Mouse (Mus musculus) limb, embryonic 12.5 days (tissue): ENCODE results near the gene Nme4. TPM values are rescaled to one million over a fixed set of nuclear protein-coding genes. Genes with fewer than 3 reads are reported as not detected.

Experiments
- ATAC-seq: fragments of 200-750 bp; cut with Nextera tagmentation; 2 replicates; pipeline ENCODE4 v1.8.0; 2017; ENCODE audit warnings: low read depth, moderate TSS enrichment; ENCODE audit not compliant: insufficient number of reproducible peaks, insufficient read depth, low FRiP score, low TSS enrichment
- H3K27ac ChIP-seq: fragments of 300-500 bp; sonication (generic); 2 replicates; pipeline ENCODE4 v1.5.1; 2016; ENCODE audit warnings: mild to moderate bottlenecking, moderate library complexity
- H3K27me3 ChIP-seq: fragments of 300-500 bp; sonication (generic); 2 replicates; pipeline ENCODE4 v1.6.1; 2016; ENCODE audit warnings: mild to moderate bottlenecking, moderate library complexity
- H3K36me3 ChIP-seq: fragments of 300-500 bp; sonication (generic); 2 replicates; pipeline ENCODE4 v1.6.1; 2016; ENCODE audit warnings: mild to moderate bottlenecking, moderate library complexity
- H3K4me1 ChIP-seq: fragments of 300-500 bp; sonication (generic); replicated peaks from 2 replicates; pipeline ENCODE4 v1.6.1; 2016
- H3K4me2 ChIP-seq: fragments of 300-500 bp; sonication (generic); 2 replicates; pipeline ENCODE4 v1.6.1; 2016; ENCODE audit warnings: mild to moderate bottlenecking, moderate library complexity
- H3K4me3 ChIP-seq: fragments of 300-500 bp; sonication (generic); replicated peaks from 2 replicates; pipeline ENCODE4 v1.5.1; 2016; ENCODE audit warnings: mild to moderate bottlenecking
- H3K9ac ChIP-seq: fragments of 300-500 bp; sonication (generic); replicated peaks from 2 replicates; pipeline ENCODE4 v1.6.1; 2016; ENCODE audit warnings: mild to moderate bottlenecking, moderate library complexity
- H3K9me3 ChIP-seq: fragments of 300-500 bp; sonication (generic); 2 replicates; pipeline ENCODE4 v1.6.1; 2016; ENCODE audit warnings: mild to moderate bottlenecking, moderate library complexity
- WGBS: fragments of 180-500 bp; shearing (Covaris S2); methylation state at CpG from one replicate; pipeline ENCODE4 v1.1.7; 2016; 5-methylcytosine and 5-hydroxymethylcytosine counted together
- polyA plus RNA-seq: library from polyadenylated mRNA; unstranded; fragments of >200 nt; fragmentation: Nextera tagmentation; extraction: Ambion mirVana; gene quantifications from 2 replicates; pipeline ENCODE4 v1.2.1, GENCODE M21; 2016

The Nme4 gene
- polyA plus RNA-seq, 1 experiment from 2014 or later: 132 TPM

GRCm38 (mm10) chr17:26057787-26058567, 37.4 kb downstream of the Nme4 start:
- Histone ChIP-seq H3K9me3 (no peaks in the 10 kb centered on the region), H3K4me3 (no peak overlapping the region), H3K9ac (no peak overlapping the region), H3K27ac (no peak overlapping the region), H3K4me1 (peaks cover 31% of the 10 kb centered on the region), H3K27me3 (peaks cover 7% of the 10 kb centered on the region; the same call in 1 of the 2 replicates), H3K36me3 (peaks cover 40% of the 10 kb centered on the region), H3K4me2 (no peak overlapping the region)
- no peak for ATAC-seq
- WGBS: 86% methylated on average over 9 of the region's 9 CpGs

GRCm38 (mm10) chr17:26057278-26057677, 38.1 kb downstream of the Nme4 start:
- no peak for ATAC-seq
- peaks cover 31% of the 10 kb centered on the region for H3K4me1 ChIP-seq
- no peak overlapping the region for H3K4me3 ChIP-seq
- WGBS: 93% methylated on average over 8 of the region's 8 CpGs
- no peak overlapping the region for H3K9ac ChIP-seq
- H3K4me2 ChIP-seq: no peak overlapping the region
- H3K27me3 ChIP-seq: peaks cover 7% of the 10 kb centered on the region; the same call in 1 of the 2 replicates
- H3K27ac ChIP-seq: no peak overlapping the region
- H3K36me3 ChIP-seq: peaks cover 39% of the 10 kb centered on the region
- no peaks in the 10 kb centered on the region for H3K9me3 ChIP-seq

GRCm38 (mm10) chr17:26055164-26055563, 40.2 kb downstream of the Nme4 start:
- H3K9ac ChIP-seq: no peak overlapping the region

GRCm38 (mm10) chr17:26054133-26054845, 41.1 kb downstream of the Nme4 start:
- ATAC-seq: peak; percentile 75; the same call in 1 of the 2 replicates
- Histone ChIP-seq H3K36me3 (peaks cover 41% of the 10 kb centered on the region), H3K27ac (peak overlapping the region; percentile 66; the same call in 1 of the 2 replicates), H3K27me3 (peaks cover 7% of the 10 kb centered on the region; the same call in 1 of the 2 replicates), H3K4me2 (0 out of 2 replicates have a peak overlapping the region, but pooled peaks have one; percentile 8), H3K9ac (no peak overlapping the region), H3K4me3 (no peak overlapping the region), H3K4me1 (peaks cover 26% of the 10 kb centered on the region), H3K9me3 (no peaks in the 10 kb centered on the region)
- 33% methylated on average over 17 of the region's 17 CpGs for WGBS

More at GRCm38 (mm10) chr17:26055164-26055563, 40.2 kb downstream of the Nme4 start:
- H3K4me2 ChIP-seq: no peak overlapping the region
- 62% methylated on average over 6 of the region's 6 CpGs for WGBS
- no peaks in the 10 kb centered on the region for H3K9me3 ChIP-seq
- no peak overlapping the region for H3K4me3 ChIP-seq
- peaks cover 29% of the 10 kb centered on the region for H3K4me1 ChIP-seq
- peaks cover 42% of the 10 kb centered on the region for H3K36me3 ChIP-seq
- H3K27me3 ChIP-seq: peaks cover 7% of the 10 kb centered on the region; the same call in 1 of the 2 replicates
- H3K27ac ChIP-seq: no peak overlapping the region
- no peak for ATAC-seq

GRCm38 (mm10) chr17:26052706-26053105, 42.7 kb downstream of the Nme4 start:
- Histone ChIP-seq H3K36me3 (peaks cover 29% of the 10 kb centered on the region; the same call in 1 of the 2 replicates), H3K27me3 (peaks cover 7% of the 10 kb centered on the region; the same call in 1 of the 2 replicates), H3K4me3 (no peak overlapping the region), H3K4me1 (peaks cover 26% of the 10 kb centered on the region), H3K4me2 (no peak overlapping the region), H3K9me3 (no peaks in the 10 kb centered on the region), H3K9ac (no peak overlapping the region), H3K27ac (no peak overlapping the region)
- ATAC-seq: no peak
- 94% methylated on average over 4 of the region's 4 CpGs for WGBS

GRCm38 (mm10) chr17:26052074-26052473, 43.3 kb downstream of the Nme4 start:
- no peak for ATAC-seq
- Histone ChIP-seq H3K4me3 (no peak overlapping the region), H3K9me3 (no peaks in the 10 kb centered on the region), H3K27ac (no peak overlapping the region), H3K4me1 (peaks cover 26% of the 10 kb centered on the region), H3K27me3 (peaks cover 7% of the 10 kb centered on the region; the same call in 1 of the 2 replicates), H3K9ac (no peak overlapping the region), H3K36me3 (peaks cover 26% of the 10 kb centered on the region; the same call in 1 of the 2 replicates), H3K4me2 (no peak overlapping the region)
- 92% methylated on average over 4 of the region's 4 CpGs for WGBS

GRCm38 (mm10) chr17:26048118-26048517, 47.3 kb downstream of the Nme4 start:
- H3K36me3 ChIP-seq: peaks cover 11% of the 10 kb centered on the region; the same call in 1 of the 2 replicates
- no peak for ATAC-seq
- no peak overlapping the region for H3K9ac ChIP-seq
- no peak overlapping the region for H3K27ac ChIP-seq
- H3K27me3 ChIP-seq: no peaks in the 10 kb centered on the region
- no peaks in the 10 kb centered on the region for H3K9me3 ChIP-seq
- whole genome bisulfite sequencing: 87% methylated on average over 8 of the region's 8 CpGs
- no peaks in the 10 kb centered on the region for H3K4me1 ChIP-seq
- no peak overlapping the region for H3K4me2 ChIP-seq
- H3K4me3 ChIP-seq: no peak overlapping the region

GRCm38 (mm10) chr17:26046253-26046997, 49.0 kb downstream of the Nme4 start:
- Histone ChIP-seq H3K4me2 (no peak overlapping the region), H3K27me3 (no peaks in the 10 kb centered on the region), H3K4me1 (no peaks in the 10 kb centered on the region), H3K9ac (no peak overlapping the region), H3K4me3 (no peak overlapping the region), H3K9me3 (no peaks in the 10 kb centered on the region), H3K36me3 (peaks cover 7% of the 10 kb centered on the region; the same call in 1 of the 2 replicates), H3K27ac (no peak overlapping the region; the same call in 1 of the 2 replicates)
- 60% methylated on average over 10 of the region's 10 CpGs for WGBS
- ATAC-seq: no peak

GRCm38 (mm10) chr17:26045285-26045684, 50.1 kb downstream of the Nme4 start:
- Histone ChIP-seq H3K36me3 (peaks cover 4% of the 10 kb centered on the region; the same call in 1 of the 2 replicates), H3K9ac (no peak overlapping the region), H3K9me3 (no peaks in the 10 kb centered on the region), H3K27ac (no peak overlapping the region), H3K4me2 (no peak overlapping the region), H3K27me3 (no peaks in the 10 kb centered on the region), H3K4me3 (no peak overlapping the region), H3K4me1 (no peaks in the 10 kb centered on the region)
- 75% methylated on average over 4 of the region's 4 CpGs for WGBS
- no peak for ATAC-seq

GRCm38 (mm10) chr17:26043249-26043636, 52.2 kb downstream of the Nme4 start:
- Histone ChIP-seq H3K4me3 (no peak overlapping the region), H3K27ac (0 out of 2 replicates have a peak overlapping the region, but pooled peaks have one; percentile 17), H3K27me3 (no peaks in the 10 kb centered on the region), H3K9me3 (no peaks in the 10 kb centered on the region), H3K36me3 (no peaks in the 10 kb centered on the region; the same call in 1 of the 2 replicates), H3K4me1 (no peaks in the 10 kb centered on the region), H3K4me2 (no peak overlapping the region), H3K9ac (no peak overlapping the region)
- WGBS: 83% methylated on average over 5 of the region's 5 CpGs
- no peak for ATAC-seq
